Mouse (Mus musculus) cerebellum, adult 2 months (tissue): Measurements from ENCODE around the gene Pibf1. TPM values are rescaled to one million over a fixed set of nuclear protein-coding genes. Genes with fewer than 3 reads are reported as not detected.

Source experiments
- DNase-seq, 2 experiments: peaks; one replicate each; pipeline ENCODE4 v3.0.0; 2021
- H3K27ac ChIP-seq: fragments of 200-500 bp; 2 replicates; pipeline ENCODE4 v1.5.1; 2012; ENCODE audit warnings: low read length, control low read depth, inconsistent platforms; ENCODE audit not compliant: insufficient read depth
- H3K27me3 ChIP-seq: fragments of 200-500 bp; 2 replicates; pipeline ENCODE4 v1.6.1; 2012; ENCODE audit warnings: inconsistent platforms, mild to moderate bottlenecking, low read length, moderate library complexity; ENCODE audit not compliant: control insufficient read depth, insufficient read depth
- H3K4me1 ChIP-seq: fragments of 200-500 bp; 2 replicates; pipeline ENCODE4 v1.6.1; 2011; ENCODE audit warnings: low read length; ENCODE audit not compliant: control insufficient read depth, insufficient read depth
- H3K4me3 ChIP-seq: fragments of 200-500 bp; replicated peaks from 2 replicates; pipeline ENCODE3; 2011; ENCODE audit warnings: mild to moderate bottlenecking, low read depth, low read length, control low read depth; ENCODE audit not compliant: insufficient read depth
- CTCF ChIP-seq: fragments of 200-500 bp; IDR thresholded peaks from 2 replicates; pipeline ENCODE4 v1.5.1; 2011; ENCODE audit warnings: low read depth, mild to moderate bottlenecking, control low read depth, low read length, moderate library complexity, borderline replicate concordance; ENCODE audit not compliant: insufficient read depth
- POLR2A ChIP-seq: fragments of 200-500 bp; IDR thresholded peaks from 2 replicates; pipeline ENCODE4 v1.6.1; 2011; ENCODE audit warnings: low read length, control low read depth, borderline replicate concordance; ENCODE audit not compliant: insufficient read depth
- WGBS: fragments of 180-500 bp; shearing (Covaris S2); methylation state at CpG from one replicate; pipeline ENCODE4 v1.1.7; 2018; 5-methylcytosine and 5-hydroxymethylcytosine counted together
- polyA plus RNA-seq: library from polyadenylated mRNA; depleted of rRNA; stranded (reverse); fragments of >200 nt; gene quantifications from 2 replicates; pipeline ENCODE4 v1.2.3, GENCODE M21; 2012

Pibf1 gene
- polyA plus RNA-seq, 1 experiment: 6.5 TPM

DNA sequence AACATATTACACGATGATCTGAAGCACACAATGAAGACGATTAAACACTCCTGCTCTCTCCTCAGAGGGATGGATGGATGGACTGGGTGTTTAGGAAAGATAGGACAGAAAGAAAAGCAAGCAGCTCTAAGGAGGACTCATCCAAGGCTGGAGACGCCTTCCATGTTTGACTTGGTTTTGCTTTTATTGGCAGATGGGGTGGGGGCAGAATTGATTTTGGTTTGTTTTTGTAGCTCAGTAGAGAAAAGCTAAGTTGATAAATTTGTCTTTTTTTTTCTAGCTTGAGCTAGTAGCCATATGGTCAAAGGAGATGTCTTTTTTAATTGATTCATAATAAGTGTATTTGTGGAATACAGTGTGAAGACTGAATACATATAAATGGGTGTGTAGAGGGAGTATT is 133.8 kb downstream of the Pibf1 start:
- DNase-seq: no peak
- no peak for TF ChIP-seq POLR2A
- no peak for TF ChIP-seq CTCF
- WGBS: 95% methylated on average over 3 of the region's 3 CpGs

GRCm38 (mm10) chr14:99237115-99237514 is 137.9 kb downstream of the Pibf1 start:
- 66% methylated on average over 5 of the region's 5 CpGs for WGBS
- Histone ChIP-seq H3K4me3 (no peak overlapping the region), H3K27me3 (no peaks in the 10 kb centered on the region), H3K4me1 (no peaks in the 10 kb centered on the region), H3K27ac (no peak overlapping the region)
- TF ChIP-seq POLR2A (no peak), CTCF (no peak)
- no peak for DNase-seq

More for the DNA sequence above, 133.8 kb downstream of the Pibf1 start:
- Histone ChIP-seq H3K27ac (no peak overlapping the region), H3K4me3 (no peak overlapping the region), H3K4me1 (no peaks in the 10 kb centered on the region), H3K27me3 (no peaks in the 10 kb centered on the region)

DNA sequence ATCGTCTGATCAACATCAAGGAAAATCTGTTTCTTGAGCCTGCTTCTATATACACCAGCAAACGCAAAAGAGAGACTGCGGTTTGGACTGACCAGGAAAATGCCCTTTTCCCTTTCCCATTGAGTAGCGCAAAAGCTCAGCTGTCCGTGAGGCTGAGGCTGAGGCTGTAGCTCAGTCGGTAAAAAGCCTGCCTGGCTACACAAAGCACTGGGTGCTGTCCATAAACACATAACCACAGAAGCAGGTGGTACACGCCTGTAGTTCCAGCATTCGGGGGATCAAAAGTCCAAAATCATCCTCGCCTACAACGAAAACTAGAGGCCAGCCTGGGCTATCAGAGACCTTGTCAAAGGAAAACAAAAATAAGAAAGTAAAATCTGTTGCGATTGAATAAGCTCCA is 141.3 kb downstream of the Pibf1 start:
- no peak for DNase-seq
- WGBS: 91% methylated on average over 11 of the region's 11 CpGs
- no peak overlapping the region for H3K27ac ChIP-seq
- H3K4me3 ChIP-seq: no peak overlapping the region
- no peaks in the 10 kb centered on the region for H3K27me3 ChIP-seq
- H3K4me1 ChIP-seq: no peaks in the 10 kb centered on the region
- no peak for TF ChIP-seq POLR2A
- TF ChIP-seq CTCF: no peak

GRCm38 (mm10) chr14:99244508-99244907 is 145.3 kb downstream of the Pibf1 start:
- Histone ChIP-seq H3K4me1 (no peaks in the 10 kb centered on the region), H3K27ac (no peak overlapping the region), H3K27me3 (no peaks in the 10 kb centered on the region), H3K4me3 (no peak overlapping the region)
- TF ChIP-seq CTCF: no peak
- no peak for TF ChIP-seq POLR2A
- 81% methylated on average over 3 of the region's 3 CpGs for WGBS
- DNase-seq: no peak

- Histone ChIP-seq H3K27me3 (no peaks in the 10 kb centered on the region), H3K27ac (no peak overlapping the region), H3K4me3 (no peak overlapping the region), H3K4me1 (no peaks in the 10 kb centered on the region)
- 88% methylated on average over 12 of the region's 12 CpGs for WGBS
- no peak for DNase-seq
- TF ChIP-seq CTCF (no peak), POLR2A (no peak)
These were observed 162.8 kb downstream of the Pibf1 start for GRCm38 (mm10) chr14:99262026-99262425.

GRCm38 (mm10) chr14:99263816-99264215 is 164.6 kb downstream of the Pibf1 start:
- H3K27me3 ChIP-seq: no peaks in the 10 kb centered on the region
- TF ChIP-seq POLR2A: no peak
- TF ChIP-seq CTCF: no peak
- no peak overlapping the region for H3K4me3 ChIP-seq
- DNase-seq: no peak
- no peak overlapping the region for H3K27ac ChIP-seq
- H3K4me1 ChIP-seq: no peaks in the 10 kb centered on the region
- WGBS: 94% methylated on average over 6 of the region's 6 CpGs

- Histone ChIP-seq H3K4me1 (no peaks in the 10 kb centered on the region), H3K27me3 (no peaks in the 10 kb centered on the region), H3K27ac (no peak overlapping the region), H3K4me3 (no peak overlapping the region)
- 93% methylated on average over 14 of the region's 14 CpGs for WGBS
- no peak for DNase-seq
- TF ChIP-seq POLR2A (no peak), CTCF (no peak)
These were observed 166.6 kb downstream of the Pibf1 start for GRCm38 (mm10) chr14:99265791-99266190.

GRCm38 (mm10) chr14:99266749-99267148 is 167.5 kb downstream of the Pibf1 start:
- Histone ChIP-seq H3K27ac (no peak overlapping the region), H3K4me1 (no peaks in the 10 kb centered on the region), H3K27me3 (no peaks in the 10 kb centered on the region), H3K4me3 (no peak overlapping the region)
- 46% methylated on average over 5 of the region's 5 CpGs for WGBS
- TF ChIP-seq POLR2A (no peak), CTCF (no peak)
- no peak for DNase-seq

GRCm38 (mm10) chr14:99274056-99274455 is 174.8 kb downstream of the Pibf1 start:
- TF ChIP-seq CTCF (no peak), POLR2A (no peak)
- WGBS: 72% methylated on average over 2 of the region's 2 CpGs
- DNase-seq: no peak
- Histone ChIP-seq H3K4me3 (no peak overlapping the region), H3K27me3 (no peaks in the 10 kb centered on the region), H3K4me1 (no peaks in the 10 kb centered on the region; the same call in 1 of the 2 replicates), H3K27ac (no peak overlapping the region)
